Comparison of ENCODE assay signal across 11 mouse cellular contexts in the genomic region with DNA sequence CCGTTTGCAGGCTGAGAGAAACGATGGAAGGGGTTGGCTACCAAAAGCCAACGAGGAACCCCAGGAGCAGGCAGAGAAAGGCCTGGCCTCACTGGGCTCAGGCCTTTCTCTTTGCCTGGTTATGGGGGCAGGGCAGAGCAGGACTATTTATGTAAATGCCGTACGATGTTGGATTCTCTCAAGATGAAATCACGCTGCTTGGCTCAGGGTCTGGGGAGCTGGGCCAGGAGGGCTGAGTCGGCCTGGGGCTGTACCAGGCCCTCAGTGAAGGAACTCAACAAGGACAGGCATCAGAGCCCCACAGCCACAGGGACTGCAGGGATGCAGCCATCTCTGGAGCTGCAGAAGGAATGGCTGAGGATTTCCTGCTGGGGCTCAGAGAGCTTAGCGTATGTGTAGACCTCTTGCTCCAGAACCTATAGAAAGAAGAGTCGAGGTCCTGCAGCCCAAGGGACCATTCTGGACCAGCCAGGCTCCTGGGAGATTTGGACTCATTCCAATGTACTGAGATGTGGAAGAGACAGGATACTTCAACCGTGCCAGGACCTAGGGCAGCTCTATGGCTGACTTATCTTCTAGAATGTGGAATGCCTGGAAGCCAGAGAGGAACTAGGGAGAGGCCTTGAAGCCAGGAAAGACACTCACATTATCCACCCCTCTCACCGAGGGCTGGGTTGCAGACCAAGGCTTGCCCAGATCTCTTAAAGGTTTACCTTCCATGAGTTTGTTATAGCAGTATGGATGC. TPM values are rescaled to one million over a fixed set of nuclear protein-coding genes. Genes with fewer than 3 reads are reported as not detected.
DNase-seq lines count a peak whose midpoint lies in the region; ATAC-seq lines count a peak whose summit lies in the region.
"Had no signal": no experiment of that assay in that cellular context is flagged by ENCODE, and none has a peak within 500 bp of the region (broad histone marks: within the 10 kb centered on the region; RNA-seq: fewer than 3 reads in every experiment).

No protein-coding gene starts in this region.

- no peaks in the 10 kb centered on the region for H3K9me3 ChIP-seq in lung, embryonic 16.5 days (ENCODE audit: control insufficient read depth, low read length)
- H3K9me3 ChIP-seq in hindbrain, embryonic 13.5 days: no peaks in the 10 kb centered on the region
- H3K9me3 ChIP-seq: hindbrain, embryonic 15.5 days; limb, embryonic 13.5 days had no signal

- H3K9ac ChIP-seq in lung, embryonic 16.5 days (ENCODE audit: low read length): no peak overlapping the region
- H3K9ac ChIP-seq in hindbrain, embryonic 13.5 days: no peak overlapping the region
- H3K9ac ChIP-seq: hindbrain, embryonic 15.5 days; limb, embryonic 13.5 days had no signal

- DNase-seq in Muller cell, postnatal 12 days (ENCODE audit: inconsistent ontology term): peak; percentile 91
- DNase-seq in adrenal gland, postnatal 10 days: peak; percentile 55
- DNase-seq in heart, adult 9 months (ENCODE audit: low spot score in 2 of 2): peak; percentile 61 to 74
- no peak for DNase-seq in layer of hippocampus, adult 11-12 months (ENCODE audit: low spot score)
- no peak for DNase-seq in spleen, postnatal 14 days (ENCODE audit: low spot score in 2 of 2)

- no peaks in the 10 kb centered on the region for H3K36me3 ChIP-seq in lung, embryonic 16.5 days (ENCODE audit: control insufficient read depth, insufficient read depth, low read length)
- H3K36me3 ChIP-seq in hindbrain, embryonic 13.5 days: no peaks in the 10 kb centered on the region
- H3K36me3 ChIP-seq: hindbrain, embryonic 15.5 days; limb, embryonic 13.5 days had no signal

- H3K27ac ChIP-seq in lung, embryonic 16.5 days (ENCODE audit: low read length): peak overlapping the region; percentile 62
- no peak overlapping the region for H3K27ac ChIP-seq in hindbrain, embryonic 13.5 days
- H3K27ac ChIP-seq: hindbrain, embryonic 15.5 days; limb, embryonic 13.5 days had no signal

- 58% methylated on average over 11 of the region's 11 CpGs for WGBS in lung, embryonic 16.5 days
- 78% methylated on average over 11 of the region's 11 CpGs for WGBS in hindbrain, embryonic 13.5 days

- no peaks in the 10 kb centered on the region for H3K27me3 ChIP-seq in lung, embryonic 16.5 days (ENCODE audit: control insufficient read depth, insufficient read depth, low read depth, low read length)
- no peaks in the 10 kb centered on the region for H3K27me3 ChIP-seq in hindbrain, embryonic 13.5 days
- H3K27me3 ChIP-seq: hindbrain, embryonic 15.5 days had no signal

- ATAC-seq in lung, embryonic 16.5 days (ENCODE audit: low read depth): peak; percentile 78
- no peak for ATAC-seq in monocyte, adult 5-6 weeks (replicated peaks; ENCODE audit: insufficient number of reproducible peaks, low FRiP score, low TSS enrichment, poor library complexity, severe bottlenecking)
- ATAC-seq in hindbrain, embryonic 13.5 days (ENCODE audit: low FRiP score): no peak

- peaks cover 10% of the 10 kb centered on the region; the same call in 1 of the 2 replicates for H3K4me1 ChIP-seq in lung, embryonic 16.5 days (replicated peaks; ENCODE audit: control insufficient read depth, insufficient read depth, low read length)
- H3K4me1 ChIP-seq in hindbrain, embryonic 13.5 days (replicated peaks): 0 out of 2 replicates have a peak, but pooled peaks cover 4% of the 10 kb centered on the region
- H3K4me1 ChIP-seq: hindbrain, embryonic 15.5 days had no signal

- no peak overlapping the region for H3K4me2 ChIP-seq in lung, embryonic 16.5 days (ENCODE audit: low read depth, low read length)
- H3K4me2 ChIP-seq in hindbrain, embryonic 13.5 days: no peak overlapping the region
- H3K4me2 ChIP-seq: hindbrain, embryonic 15.5 days; limb, embryonic 13.5 days had no signal

- no peak overlapping the region for H3K4me3 ChIP-seq in lung, embryonic 16.5 days (ENCODE audit: low read length)
- H3K4me3 ChIP-seq in hindbrain, embryonic 13.5 days: no peak overlapping the region
- H3K4me3 ChIP-seq: hindbrain, embryonic 15.5 days; limb, embryonic 13.5 days had no signal

RNA-seq across cellular contexts. Expression of gene Prss38, which starts 29.1 kb away (rescaled TPM):
- not detected for total RNA-seq in adrenal gland, postnatal 10 days (2021)
- not detected in 2 replicates for polyA plus RNA-seq in lung, embryonic 16.5 days (2015; fragmentation: Nextera tagmentation; extraction: Ambion mirVana)
- not detected in 3 replicates for total RNA-seq in monocyte, adult 5-6 weeks (2017)
- polyA plus RNA-seq in hindbrain, embryonic 13.5 days (2015; fragmentation: Nextera tagmentation; extraction: Ambion mirVana): not detected in 2 replicates
- polyA plus RNA-seq: hindbrain, embryonic 15.5 days had no signal

RNA-seq across cellular contexts. Expression of gene Wnt9a, which starts 39.6 kb away (rescaled TPM):
- total RNA-seq in adrenal gland, postnatal 10 days (2021): 1 to 10 TPM; 1.7 to 3.5 TPM
- polyA plus RNA-seq in lung, embryonic 16.5 days (2015; fragmentation: Nextera tagmentation; extraction: Ambion mirVana): 3.9 and 4.1 TPM in 2 replicates
- total RNA-seq in monocyte, adult 5-6 weeks (2017): 0.10 TPM in 1 of 3 replicates, not detected in the others
- 3.6 and 5.0 TPM in 2 replicates for polyA plus RNA-seq in hindbrain, embryonic 13.5 days (2015; fragmentation: Nextera tagmentation; extraction: Ambion mirVana)

RNA-seq across cellular contexts. Expression of gene Wnt3a, which starts 55.8 kb away (rescaled TPM):
- total RNA-seq in adrenal gland, postnatal 10 days (2021): not detected
- polyA plus RNA-seq in lung, embryonic 16.5 days (2015; fragmentation: Nextera tagmentation; extraction: Ambion mirVana): 0.48 and 0.55 TPM in 2 replicates
- total RNA-seq in monocyte, adult 5-6 weeks (2017): not detected in 3 replicates
- polyA plus RNA-seq in hindbrain, embryonic 13.5 days (2015; fragmentation: Nextera tagmentation; extraction: Ambion mirVana): 1.4 and 4.1 TPM in 2 replicates
- polyA plus RNA-seq: cortical plate, adult 2 months had no signal

Comparison
In these comparisons a context has a peak if more than half of its experiments do, and no peak if none do; other contexts are left out.
1. DNase-seq: peak in Muller cell, postnatal 12 days (single experiment), adrenal gland, postnatal 10 days (single experiment) and heart, adult 9 months (2 of 2); none in layer of hippocampus, adult 11-12 months (single experiment) and spleen, postnatal 14 days (0 of 2).